Mouse (Mus musculus) CH12.LX (cell line): Measurements from ENCODE around the gene Erc1. TPM values are rescaled to one million over a fixed set of nuclear protein-coding genes. Genes with fewer than 3 reads are reported as not detected.

ENCODE experiments used
- DNase-seq: peaks from one replicate; pipeline ENCODE4 v3.0.0-alpha.2; 2013; ENCODE audit errors: extremely low read depth
- H3K27ac ChIP-seq: 2 replicates; pipeline ENCODE4 v1.5.1; 2012; ENCODE audit warnings: low read depth, mild to moderate bottlenecking, control low read depth, moderate library complexity; ENCODE audit not compliant: insufficient read depth
- H3K27me3 ChIP-seq: replicated peaks from 2 replicates; pipeline ENCODE3; 2012; ENCODE audit warnings: inconsistent platforms
- H3K36me3 ChIP-seq, 2 experiments: replicated peaks in 1 of 2; 2 replicates each; pipeline versions ENCODE3 to v1.6.1; 2012; ENCODE audit warnings: inconsistent platforms in 1 of 2, low read length in 1 of 2, mild to moderate bottlenecking in 1 of 2, mixed read lengths in 1 of 2, moderate library complexity in 1 of 2; ENCODE audit not compliant: control insufficient read depth in 1 of 2, insufficient read depth in 1 of 2
- H3K4me1 ChIP-seq, 2 experiments: 2 replicates each; pipeline ENCODE4 v1.6.1; 2012; ENCODE audit warnings: inconsistent platforms in 1 of 2, moderate library complexity in 1 of 2; ENCODE audit not compliant: insufficient read depth in 2 of 2, control insufficient read depth in 1 of 2
- H3K4me2 ChIP-seq: 2 replicates; pipeline ENCODE4 v1.6.1; 2012; ENCODE audit warnings: low read depth, mild to moderate bottlenecking, control low read depth; ENCODE audit not compliant: poor library complexity, insufficient read depth, severe bottlenecking
- H3K4me3 ChIP-seq, 3 experiments: fragments of 150-350 bp in 1 of 3; sonication (generic) in 1 of 3; replicated peaks in 1 of 3; 2 replicates each; pipeline versions ENCODE3 to v1.5.1; 2011 to 2012; ENCODE audit warnings: low read depth in 2 of 3, low read length in 2 of 3, mild to moderate bottlenecking in 2 of 3, moderate library complexity in 2 of 3, control low read depth in 1 of 3, improper control_type of control experiment in 1 of 3, inconsistent platforms in 1 of 3, mixed read lengths in 1 of 3; ENCODE audit not compliant: poor library complexity in 1 of 3
- H3K79me2 ChIP-seq: replicated peaks from 2 replicates; pipeline ENCODE4 v1.6.1; 2012; ENCODE audit warnings: mild to moderate bottlenecking, moderate library complexity; ENCODE audit not compliant: control insufficient read depth, poor library complexity, insufficient read depth, severe bottlenecking; ENCODE audit errors: extremely low read depth
- H3K9ac ChIP-seq: 2 replicates; pipeline ENCODE4 v1.6.1; 2012; ENCODE audit warnings: low read depth, mild to moderate bottlenecking, control low read depth, moderate library complexity; ENCODE audit not compliant: insufficient read depth
- H3K9me3 ChIP-seq: replicated peaks from 2 replicates; pipeline ENCODE3; 2012; ENCODE audit warnings: low read length, inconsistent platforms, mixed read lengths
- BHLHE40 ChIP-seq: IDR thresholded peaks from 2 replicates; pipeline ENCODE4 v1.6.1; 2011; ENCODE audit warnings: mild to moderate bottlenecking, low read depth, low read length, improper control_type of control experiment
- CHD2 ChIP-seq: IDR thresholded peaks from 2 replicates; pipeline ENCODE4 v1.6.1; 2011; ENCODE audit warnings: low read length, improper control_type of control experiment
- E2F4 ChIP-seq: IDR thresholded peaks from 2 replicates; pipeline ENCODE4 v1.6.1; 2011; ENCODE audit warnings: low read depth, low read length, improper control_type of control experiment; ENCODE audit not compliant: insufficient replicate concordance
- EP300 ChIP-seq: IDR thresholded peaks from 2 replicates; pipeline ENCODE4 v1.6.1; 2011; ENCODE audit warnings: low read length, improper control_type of control experiment
- ETS1 ChIP-seq: conservative IDR thresholded peaks from 2 replicates; pipeline ENCODE4 v1.6.1; 2012; ENCODE audit warnings: low read depth, mild to moderate bottlenecking, inconsistent platforms, low read length, improper control_type of control experiment, moderate library complexity
- HCFC1 ChIP-seq: IDR thresholded peaks from 2 replicates; pipeline ENCODE4 v1.6.1; 2012; ENCODE audit warnings: low read depth, mild to moderate bottlenecking, inconsistent platforms, low read length, improper control_type of control experiment
- IRF4 ChIP-seq: IDR thresholded peaks from 2 replicates; pipeline ENCODE4 v1.6.1; 2014; ENCODE audit warnings: low read depth, mild to moderate bottlenecking, inconsistent platforms, low read length, improper control_type of control experiment
- MEF2A ChIP-seq: IDR thresholded peaks from 2 replicates; pipeline ENCODE4 v1.6.1; 2014; ENCODE audit warnings: low read depth, mild to moderate bottlenecking, inconsistent platforms, low read length, improper control_type of control experiment, borderline replicate concordance
- MXI1 ChIP-seq: IDR thresholded peaks from 2 replicates; pipeline ENCODE4 v1.6.1; 2011; ENCODE audit warnings: mild to moderate bottlenecking, low read depth, low read length, improper control_type of control experiment
- MYC ChIP-seq: IDR thresholded peaks from 2 replicates; pipeline ENCODE4 v1.6.1; 2011; ENCODE audit warnings: low read depth, mild to moderate bottlenecking, improper control_type of control experiment, low read length
- NRF1 ChIP-seq: IDR thresholded peaks from 2 replicates; pipeline ENCODE4 v1.6.1; 2014; ENCODE audit warnings: low read depth, mild to moderate bottlenecking, inconsistent platforms, low read length, improper control_type of control experiment, moderate library complexity
- PAX5 ChIP-seq: IDR thresholded peaks from 2 replicates; pipeline ENCODE4 v1.6.1; 2012; ENCODE audit warnings: low read length, inconsistent platforms, mixed read lengths
- RCOR1 ChIP-seq: conservative IDR thresholded peaks from 2 replicates; pipeline ENCODE4 v1.6.1; 2012; ENCODE audit warnings: low read depth, mild to moderate bottlenecking, inconsistent platforms, low read length, improper control_type of control experiment
- SMC3 ChIP-seq: IDR thresholded peaks from 2 replicates; pipeline ENCODE4 v1.6.1; 2011; ENCODE audit warnings: low read depth, low read length, improper control_type of control experiment
- UBTF ChIP-seq: IDR thresholded peaks from 2 replicates; pipeline ENCODE4 v1.6.1; 2012; ENCODE audit warnings: low read depth, mild to moderate bottlenecking, inconsistent platforms, low read length, improper control_type of control experiment, moderate library complexity
- USF2 ChIP-seq: conservative IDR thresholded peaks from 2 replicates; pipeline ENCODE4 v1.6.1; 2011; ENCODE audit warnings: low read depth, low read length, improper control_type of control experiment
- ZKSCAN1 ChIP-seq: IDR thresholded peaks from 2 replicates; pipeline ENCODE4 v1.6.1; 2012; ENCODE audit warnings: low read depth, inconsistent platforms, low read length, improper control_type of control experiment, borderline replicate concordance
- ZNF384 ChIP-seq: IDR thresholded peaks from 2 replicates; pipeline ENCODE4 v1.6.1; 2012; ENCODE audit warnings: low read depth, low read length, improper control_type of control experiment, inconsistent platforms
- dilution Hi-C: fragments of 300-500 bp; cut with MboI; formaldehyde crosslinking; loops from 2 replicates; pipeline ENCODE4 v1.14.3; 2020; ENCODE audit warnings: low sequenced_read_pairs; ENCODE audit not compliant: extremely low pct_unique_long_range_greater_than_20kb, extremely low pct_ligation_motif_present
- in situ Hi-C: fragments of 300-500 bp; cut with MboI; formaldehyde crosslinking; loops from 3 replicates; pipeline ENCODE4 v1.14.3; 2019; ENCODE audit warnings: low sequenced_read_pairs, low pct_ligation_motif_present, low pct_unique_long_range_greater_than_20kb, mixed read lengths
- polyA plus RNA-seq: library from polyadenylated mRNA; unstranded; fragments of >175 nt; gene quantifications from 2 replicates; pipeline ENCODE4 v1.2.1, GENCODE M21; 2012; ENCODE audit warnings: low read depth; ENCODE audit not compliant: insufficient read length
- total RNA-seq, 2 experiments: library from RNA; depleted of rRNA; stranded (reverse); fragments of 300-350 nt in 1 of 2; fragments of >200 nt in 1 of 2; gene quantifications; 2 replicates each; pipeline ENCODE4 v1.2.3; 2012 to 2014

Gene Erc1
- total and polyA plus RNA-seq, 3 experiments, result 1.4 to 3.3 (median 2.5) TPM

DNA sequence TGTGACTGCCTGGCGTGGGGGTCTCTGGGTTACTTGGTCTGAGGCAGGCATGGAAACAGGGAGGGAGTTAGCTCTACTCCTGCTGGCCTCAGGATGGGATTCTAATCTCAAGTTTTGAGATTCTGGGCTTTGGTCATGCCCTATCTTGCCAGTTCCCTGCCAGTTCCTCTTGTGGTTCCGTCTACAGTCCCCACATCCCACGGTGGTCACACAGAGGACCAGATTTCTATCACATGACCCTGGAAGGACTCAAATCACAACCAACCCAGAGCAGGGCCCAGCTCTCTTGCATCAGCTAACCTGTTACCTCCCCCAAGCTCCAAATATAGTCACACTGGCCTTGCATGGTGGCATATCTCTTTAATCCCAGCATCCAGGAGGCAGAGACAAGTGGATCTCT, 318.3 kb downstream of the Erc1 start:
- no peak overlapping the region for H3K4me3 ChIP-seq
- no peak for TF ChIP-seq NRF1
- 0 out of 2 replicates have a peak, but pooled peaks have one; percentile 6 for TF ChIP-seq IRF4
- TF ChIP-seq USF2, result no peak
- TF ChIP-seq MEF2A, result peak; percentile 41; the same call in 1 of the 2 replicates
- TF ChIP-seq, all 38 proteins: peak for 2
- Histone ChIP-seq H3K9me3 (no peaks in the 10 kb centered on the region), H3K4me1 (peaks cover 21 to 33% of the 10 kb centered on the region in 2 experiments), H3K9ac (no peak overlapping the region), H3K36me3 (no peaks in the 10 kb centered on the region), H3K4me2 (no peak overlapping the region), H3K27me3 (no peaks in the 10 kb centered on the region), H3K27ac (no peak overlapping the region), H3K79me2 (no peaks in the 10 kb centered on the region)
- dilution Hi-C loops (no loop called here), in situ Hi-C loops (no loop called here)
- no peak for DNase-seq

DNA sequence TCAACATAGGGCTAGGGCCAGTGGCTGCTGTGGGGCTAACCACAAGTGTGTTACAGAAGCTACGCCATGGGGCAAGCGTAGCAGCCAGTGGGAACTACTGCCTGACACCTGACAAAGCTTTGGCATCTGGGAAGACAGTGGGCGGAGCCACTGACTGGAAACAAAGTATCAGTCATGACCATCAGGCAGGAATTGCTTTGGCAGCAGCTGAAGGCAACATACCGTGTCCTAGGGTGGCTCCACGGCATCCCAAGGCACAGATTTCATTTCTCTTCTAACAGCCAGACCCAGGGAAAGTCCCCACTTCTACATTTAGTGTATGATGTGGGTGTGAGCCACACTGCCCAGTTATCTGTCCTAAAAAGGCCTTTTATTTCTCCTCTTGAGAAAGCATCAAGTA, 321.5 kb downstream of the Erc1 start:
- Histone ChIP-seq H3K27me3 (no peaks in the 10 kb centered on the region), H3K36me3 (no peaks in the 10 kb centered on the region), H3K79me2 (no peaks in the 10 kb centered on the region), H3K4me1 (peaks cover 30 to 51% of the 10 kb centered on the region in 2 experiments), H3K27ac (no peak overlapping the region), H3K9ac (no peak overlapping the region), H3K4me3 (no peak overlapping the region), H3K9me3 (no peaks in the 10 kb centered on the region), H3K4me2 (peak overlapping the region; percentile 8; the same call in 1 of the 2 replicates)
- TF ChIP-seq ETS1, result peak; percentile 30; the same call in 1 of the 2 replicates
- no peak for TF ChIP-seq ZNF384
- TF ChIP-seq MEF2A, result peak; percentile 38; the same call in 1 of the 2 replicates
- peak; percentile 31 for DNase-seq
- dilution Hi-C loops (no loop called here), in situ Hi-C loops (no loop called here)

DNA sequence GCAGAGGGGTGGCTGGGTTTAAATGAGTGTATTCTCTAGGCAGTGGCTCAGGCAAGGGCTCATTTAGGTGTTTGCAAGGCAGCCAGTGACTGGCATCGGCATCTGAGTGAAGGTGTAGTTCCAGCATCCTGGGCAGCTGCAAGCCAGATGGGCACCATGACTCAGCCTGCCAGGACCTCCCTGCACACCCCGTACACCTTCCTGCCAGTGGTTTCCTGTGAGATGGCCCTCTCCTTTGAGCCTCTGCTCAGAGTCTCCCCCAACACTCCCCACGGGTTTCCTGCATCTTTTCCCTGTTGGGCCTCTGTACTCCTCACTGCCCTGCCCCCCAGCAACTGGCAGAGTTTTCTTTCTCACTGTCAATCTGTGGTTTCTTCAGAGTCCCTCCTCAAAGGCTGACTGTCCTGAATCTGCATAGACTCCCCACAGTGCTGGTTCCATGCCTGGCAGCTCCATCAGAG, 326.0 kb downstream of the Erc1 start:
- in situ Hi-C loops, result no loop called here
- no peak overlapping the region for H3K4me3 ChIP-seq
- dilution Hi-C loops, result no loop called here
- H3K27me3 ChIP-seq, result no peaks in the 10 kb centered on the region
- TF ChIP-seq EP300 (no peak), RCOR1 (no peak), MYC (no peak), MEF2A (no peak), UBTF (no peak), MXI1 (no peak), CHD2 (no peak), ZKSCAN1 (no peak), PAX5 (no peak), HCFC1 (no peak), BHLHE40 (no peak), E2F4 (no peak), SMC3 (no peak)
- H3K9ac ChIP-seq, result no peak overlapping the region
- H3K36me3 ChIP-seq, result no peaks in the 10 kb centered on the region
- no peaks in the 10 kb centered on the region for H3K9me3 ChIP-seq
- H3K4me2 ChIP-seq, result no peak overlapping the region
- H3K4me1 ChIP-seq, result peaks cover 19 to 32% of the 10 kb centered on the region in 2 experiments
- DNase-seq, result no peak
- no peaks in the 10 kb centered on the region for H3K79me2 ChIP-seq
- H3K27ac ChIP-seq, result no peak overlapping the region
